Mouse (Mus musculus) embryo, embryonic 11.5 days (tissue): ENCODE measurements around the gene Sh2d1b2.
A peak's percentile ranks its signal among the peaks of the same experiment; 100 is the strongest.
"Not testable (repeated sequence)": the region's sequence is repeated elsewhere in the genome, so short reads cannot be mapped to it uniquely, and the experiment has no call there.

Source experiments
- DNase-seq: peaks from one replicate; pipeline ENCODE4 v3.0.0-alpha.2; 2012; ENCODE audit warnings: low read depth, low spot score

Gene Sh2d1b2

DNA sequence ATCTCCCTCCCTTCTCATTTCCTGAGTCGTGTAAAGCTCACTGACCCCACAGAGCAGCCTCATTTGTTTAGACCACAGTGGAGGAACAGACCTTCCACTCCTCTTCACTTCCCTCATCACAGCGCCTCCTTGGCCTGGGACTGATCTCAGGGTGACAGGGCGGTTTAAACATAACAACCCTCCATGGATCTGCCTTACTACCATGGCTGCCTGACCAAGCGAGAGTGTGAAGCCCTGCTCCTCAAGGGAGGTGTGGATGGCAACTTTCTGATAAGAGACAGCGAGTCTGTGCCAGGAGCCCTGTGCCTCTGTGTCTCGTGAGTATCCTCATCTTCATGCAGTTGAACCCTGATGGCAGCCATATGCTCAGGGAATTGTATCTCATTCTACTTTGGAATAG lies at the start of gene Sh2d1b2:
Gene Sh2d1b2 (plus strand): TSS at position 62 of the 400 bp plus-strand sequence.
- not testable (repeated sequence) for DNase-seq

DNA sequence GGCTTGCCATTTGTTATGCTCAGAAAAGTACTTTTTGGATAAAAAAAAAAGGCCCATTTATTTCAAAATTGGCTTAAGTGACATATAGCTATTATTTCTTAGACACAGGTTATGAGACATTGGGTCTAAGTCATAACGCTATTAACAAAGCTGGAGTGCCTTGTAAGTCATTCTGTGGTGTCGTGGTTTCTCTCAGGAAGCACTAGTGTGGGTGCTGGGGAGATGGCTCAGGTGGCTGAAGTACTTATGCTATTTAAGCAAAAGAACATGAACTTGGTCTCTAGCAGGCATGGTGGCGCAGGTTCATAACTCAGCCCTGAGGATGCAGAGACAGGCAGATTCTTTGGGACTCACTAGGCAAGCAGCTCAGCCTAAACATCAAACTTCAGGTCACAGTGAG lies 47.4 kb upstream of the Sh2d1b2 start:
- DNase-seq = no peak

DNA sequence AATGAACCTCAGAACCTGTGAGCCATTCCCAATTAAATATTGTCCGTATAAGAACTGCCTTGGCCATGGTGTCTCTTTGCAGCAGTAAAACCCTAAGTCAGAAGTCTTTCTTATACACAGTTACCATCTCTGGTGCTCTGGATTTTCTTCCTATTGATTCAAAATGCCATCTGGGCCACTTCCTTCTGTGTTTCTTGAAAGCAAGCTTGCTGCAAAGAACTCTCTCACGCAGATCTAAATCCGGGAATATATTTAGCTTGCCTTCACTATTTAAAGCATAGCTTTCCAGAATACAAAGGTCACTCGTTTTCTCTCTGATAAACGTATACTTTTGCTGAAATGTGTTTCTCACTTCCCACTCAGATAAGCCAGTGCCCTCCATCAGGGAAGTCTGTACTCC lies 46.0 kb upstream of the Sh2d1b2 start:
- DNase-seq = no peak

DNA sequence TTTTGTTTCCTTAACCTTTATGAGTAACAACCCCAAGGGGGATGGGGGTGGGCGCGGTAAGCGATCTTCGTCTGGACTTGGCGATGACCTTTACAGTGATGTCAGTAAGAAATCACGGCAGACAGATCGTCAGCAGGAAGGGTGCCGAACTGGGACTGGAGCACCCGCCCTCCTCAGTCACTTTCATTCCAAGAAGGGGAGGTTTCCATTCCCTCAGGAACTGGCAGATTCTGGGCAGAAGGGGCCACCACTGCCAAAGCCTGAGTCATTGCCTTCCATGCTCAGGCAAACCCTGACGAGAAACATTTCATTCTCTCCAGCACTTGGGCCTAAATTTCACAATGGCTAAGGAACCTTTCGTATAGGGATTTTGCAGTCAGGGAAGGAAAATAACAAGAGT lies 43.9 kb upstream of the Sh2d1b2 start:
- no peak for DNase-seq

DNA sequence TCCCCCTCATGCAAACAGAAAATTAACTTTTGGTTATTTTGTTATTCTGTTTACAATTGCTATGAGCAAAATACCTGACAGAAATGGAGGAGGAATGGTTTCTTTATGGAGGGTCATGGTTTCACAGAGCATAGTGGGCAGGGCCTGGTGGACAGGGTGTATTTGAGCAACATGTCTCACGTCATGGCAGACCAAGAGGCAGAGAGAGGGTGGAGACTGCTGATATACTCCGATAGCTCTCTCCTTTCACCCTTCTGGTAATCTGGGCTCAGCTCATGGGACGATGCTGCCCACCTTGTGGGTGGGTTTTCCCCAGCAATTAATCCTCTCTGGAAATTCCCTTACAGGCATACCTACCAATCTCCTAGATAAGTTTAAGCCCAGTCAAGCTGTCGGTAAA lies 42.3 kb upstream of the Sh2d1b2 start:
- no peak for DNase-seq

DNA sequence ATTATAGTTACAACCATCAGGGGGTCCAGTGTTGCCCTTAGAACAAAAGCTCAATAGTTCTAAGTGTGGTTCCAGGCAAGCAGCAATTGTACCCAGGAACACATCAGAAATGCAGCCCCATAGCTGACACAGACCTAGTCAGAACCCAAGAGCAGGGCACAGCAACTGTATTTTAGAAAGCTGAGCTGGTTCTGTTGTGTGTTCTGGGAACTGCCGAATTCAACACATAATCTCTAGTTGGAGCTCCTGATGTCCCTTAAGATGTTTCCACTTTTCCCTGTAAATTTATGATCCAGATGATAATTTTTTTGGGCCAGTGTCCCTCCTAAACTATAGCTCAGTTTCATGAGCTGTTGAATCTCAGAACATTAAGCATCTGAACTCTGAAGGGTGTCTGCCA lies 40.6 kb upstream of the Sh2d1b2 start:
- DNase-seq = no peak

DNA sequence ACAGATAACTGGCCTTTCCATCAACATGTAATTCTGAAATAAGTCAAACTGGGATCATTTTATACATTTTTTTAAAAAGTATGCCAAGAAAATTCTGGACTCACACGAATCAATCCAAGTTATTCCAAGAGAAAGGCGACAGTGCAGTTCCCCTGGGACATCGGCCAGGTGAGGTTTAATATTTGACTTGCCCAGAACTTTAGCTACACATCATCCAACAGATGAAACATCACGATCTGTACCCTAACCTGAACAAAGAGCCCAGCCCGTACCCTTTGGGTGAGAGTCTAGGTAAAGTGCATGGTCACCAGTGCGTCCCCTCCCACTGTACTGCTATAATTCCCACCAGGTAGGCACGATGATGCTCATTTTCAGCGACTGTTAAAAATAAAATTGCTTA lies 36.3 kb upstream of the Sh2d1b2 start:
- DNase-seq = no peak

DNA sequence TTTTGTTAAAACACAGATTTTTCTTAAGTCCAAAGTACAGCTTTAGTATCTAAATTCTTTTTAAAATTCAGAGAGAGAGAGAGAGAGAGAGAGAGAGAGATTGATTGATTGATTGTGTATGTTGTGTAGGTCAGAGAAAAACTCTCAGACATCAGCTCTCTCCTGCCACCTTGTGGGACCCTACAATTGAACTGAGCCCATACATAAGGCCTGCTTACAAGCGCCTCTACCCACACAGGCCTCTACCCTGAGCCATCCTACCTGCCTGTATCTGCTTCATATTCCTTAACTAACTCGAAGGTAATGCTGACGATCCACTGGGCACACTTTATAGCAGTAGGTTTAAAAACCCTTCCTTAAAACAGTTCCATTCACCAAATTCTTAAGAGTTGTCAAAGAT lies 32.2 kb upstream of the Sh2d1b2 start:
- no peak for DNase-seq

DNA sequence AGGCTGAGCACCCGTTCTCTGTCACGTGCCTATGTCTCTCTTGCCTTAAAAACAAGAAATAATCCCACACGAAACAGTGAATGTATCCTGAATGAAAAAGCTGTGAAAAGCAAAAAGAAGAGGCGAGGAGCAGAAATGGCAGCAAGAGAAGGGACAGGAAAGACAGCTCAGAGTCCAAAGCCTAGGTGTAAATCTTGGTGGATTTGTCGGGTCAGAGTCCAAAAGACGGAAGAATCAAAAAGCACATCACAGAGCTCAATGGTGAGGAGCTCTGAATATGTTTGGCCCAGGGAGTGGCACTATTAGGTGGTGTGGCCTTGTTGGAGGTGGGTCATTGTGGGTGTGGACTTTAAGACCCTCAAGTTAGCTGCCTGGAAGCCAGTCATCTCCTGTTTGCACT lies 26.2 kb upstream of the Sh2d1b2 start:
- DNase-seq = no peak

DNA sequence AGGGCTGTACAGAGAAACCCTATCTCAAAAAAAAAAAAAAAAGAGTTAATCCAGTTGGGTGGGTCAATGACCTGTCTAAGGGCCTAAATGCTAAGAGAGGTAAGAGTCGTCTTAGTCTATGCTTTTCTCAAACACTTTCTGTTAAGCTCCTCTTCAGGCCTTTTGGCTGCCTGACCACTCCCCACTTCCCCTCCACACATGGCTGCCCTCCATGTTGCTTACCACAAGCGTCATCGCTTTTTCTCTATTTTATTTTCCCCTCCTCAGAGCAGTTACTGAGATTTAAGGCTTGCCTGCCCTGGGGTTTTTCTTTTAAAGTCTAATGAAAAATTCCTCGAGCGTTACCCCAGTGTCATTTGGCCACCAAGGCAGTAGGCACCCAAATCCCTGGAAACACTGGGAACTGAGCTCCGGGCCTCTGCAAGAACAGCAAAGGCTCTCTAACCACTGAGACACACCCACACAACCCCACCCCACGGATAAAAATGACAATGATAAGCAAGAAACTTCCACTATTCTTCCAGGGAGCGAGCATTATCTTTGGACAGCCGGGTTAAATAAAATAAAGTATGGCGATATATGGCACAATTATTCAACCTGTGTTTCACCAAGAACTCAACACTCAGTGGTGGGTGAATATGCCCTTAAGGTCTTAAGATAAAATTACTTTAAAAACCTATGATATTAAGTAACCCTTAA lies 19.2 kb upstream of the Sh2d1b2 start:
- DNase-seq = no peak

DNA sequence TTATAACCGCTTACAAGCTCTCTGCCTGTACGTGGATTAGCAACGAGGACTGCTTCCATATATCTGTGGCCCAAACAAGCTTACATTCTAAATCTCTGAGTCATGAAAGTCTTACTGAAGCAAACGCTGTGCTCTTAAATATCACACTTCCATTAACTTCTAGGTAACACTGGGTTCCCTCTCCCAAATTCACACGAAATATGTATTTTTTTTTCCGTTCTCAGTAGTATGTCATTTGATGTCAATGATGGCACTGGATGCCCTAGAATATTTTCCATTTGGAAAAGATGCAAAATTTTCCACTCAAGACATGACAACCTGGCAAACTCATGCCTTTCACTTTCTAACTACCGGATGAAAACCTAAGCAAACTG lies 18.2 kb upstream of the Sh2d1b2 start:
- no peak for DNase-seq

DNA sequence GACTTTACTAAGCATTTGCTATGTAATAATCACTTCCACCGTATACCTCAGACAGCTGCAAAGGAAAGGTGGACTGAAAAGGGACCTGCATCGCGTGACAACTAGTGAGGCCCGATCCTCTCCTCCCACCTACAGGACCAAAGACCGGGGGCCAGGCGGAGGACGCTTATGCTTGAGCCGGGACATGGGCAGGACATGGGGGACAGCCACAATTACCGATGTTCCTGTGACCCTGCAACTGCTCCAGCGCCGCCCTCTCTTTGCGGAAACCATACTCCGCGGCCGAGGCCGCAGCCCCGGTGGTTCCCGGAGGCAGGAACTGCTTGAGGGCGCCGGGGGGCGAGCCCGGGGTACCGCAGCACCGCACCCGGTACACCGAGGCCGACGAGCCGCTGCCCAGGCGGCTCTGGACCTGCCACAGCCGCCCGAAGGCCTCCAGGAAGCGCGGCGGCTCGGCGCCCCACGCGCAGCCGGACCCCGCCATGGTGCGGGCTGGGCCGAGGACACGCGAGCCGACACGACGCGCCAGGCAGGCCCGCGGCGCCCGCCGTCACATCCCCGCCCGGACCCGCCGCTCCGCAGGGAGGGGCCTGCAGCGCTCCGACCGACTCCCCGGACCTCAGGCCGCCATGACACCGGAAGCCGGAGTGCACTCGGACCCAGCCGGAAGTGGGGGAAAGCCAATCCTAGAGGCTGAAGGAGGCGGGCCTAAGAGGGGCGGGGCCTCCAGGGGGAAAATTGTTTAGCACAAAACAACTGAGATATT lies 17.6 kb upstream of the Sh2d1b2 start, which contains the start of gene Uhmk1:
Gene Uhmk1 (minus strand): TSS at position 641 of the 766 bp plus-strand sequence.
- peak; percentile 63 for DNase-seq

DNA sequence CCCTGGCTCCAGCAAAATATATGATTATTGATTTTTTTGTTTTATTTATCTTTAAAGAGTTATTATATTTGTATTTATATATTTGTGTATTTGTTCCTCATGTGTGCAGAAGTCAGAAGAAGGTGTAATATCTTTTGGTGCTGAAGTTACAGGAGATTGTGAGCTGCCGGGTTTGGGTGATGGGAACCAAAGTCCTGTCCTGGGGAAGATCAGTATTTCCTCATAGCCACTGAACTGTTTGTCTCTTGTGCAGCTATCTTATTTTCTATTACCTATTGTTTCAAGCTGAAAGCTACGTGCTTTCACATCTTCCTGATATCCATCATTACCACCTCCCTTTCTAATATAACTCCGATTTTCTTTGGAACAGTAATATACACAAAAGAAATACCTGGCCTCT lies 17.0 kb upstream of the Sh2d1b2 start:
- no peak for DNase-seq

DNA sequence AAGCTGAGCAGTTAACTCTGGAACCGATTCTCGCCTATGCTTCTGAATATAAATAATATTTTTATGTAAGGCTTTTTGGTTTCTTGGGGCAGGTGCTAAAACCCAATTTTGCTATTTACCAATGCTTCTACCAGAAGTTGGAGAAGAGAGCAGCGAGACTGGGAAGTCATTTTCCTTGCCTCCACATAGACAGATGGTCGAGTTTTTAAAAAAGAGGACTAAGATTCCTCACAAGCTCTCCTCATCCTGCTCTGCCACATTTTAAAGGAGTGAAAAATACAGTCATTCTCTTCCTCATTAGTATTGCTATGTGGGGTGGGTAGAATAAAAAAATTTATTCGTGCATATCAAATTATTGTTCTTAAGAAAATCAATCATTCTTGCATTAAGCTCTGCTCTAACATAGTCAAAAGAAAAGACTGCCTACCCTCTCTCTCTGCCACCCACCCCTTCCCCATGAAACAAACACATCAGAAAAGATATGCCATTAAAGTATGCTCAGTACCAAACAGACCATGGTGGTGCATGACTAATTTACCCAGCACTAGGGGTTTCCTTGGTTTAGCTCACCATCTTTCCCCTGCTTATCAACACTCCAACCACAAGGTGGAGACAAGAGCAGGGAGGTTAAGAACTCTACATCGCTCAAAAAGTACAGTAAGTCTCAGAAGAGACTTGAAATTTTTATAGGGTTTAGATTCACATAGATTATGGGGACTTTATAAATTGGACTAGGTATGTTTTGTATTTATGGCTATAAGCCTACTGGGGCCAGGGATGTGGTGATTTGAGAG lies 14.3 kb upstream of the Sh2d1b2 start:
- DNase-seq = peak; percentile 14

DNA sequence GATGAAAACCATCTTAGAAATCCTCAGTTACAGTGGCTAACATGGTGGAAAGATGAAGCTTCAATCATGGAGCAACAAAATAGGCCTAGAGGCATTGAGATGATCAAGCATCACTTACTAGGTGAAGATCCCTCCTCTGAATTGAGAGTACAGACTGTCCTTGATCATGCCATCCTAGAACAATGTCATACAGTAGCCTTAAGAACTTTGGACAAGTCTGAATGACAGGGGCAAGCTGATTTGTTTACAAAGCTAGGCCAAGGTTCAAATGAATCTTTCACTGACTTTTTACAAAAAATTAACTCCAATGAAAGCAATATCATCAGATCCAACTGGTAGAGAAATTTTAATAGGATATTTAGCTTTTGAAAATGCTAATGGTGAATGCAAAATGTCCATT lies 12.2 kb upstream of the Sh2d1b2 start:
- DNase-seq = no peak

DNA sequence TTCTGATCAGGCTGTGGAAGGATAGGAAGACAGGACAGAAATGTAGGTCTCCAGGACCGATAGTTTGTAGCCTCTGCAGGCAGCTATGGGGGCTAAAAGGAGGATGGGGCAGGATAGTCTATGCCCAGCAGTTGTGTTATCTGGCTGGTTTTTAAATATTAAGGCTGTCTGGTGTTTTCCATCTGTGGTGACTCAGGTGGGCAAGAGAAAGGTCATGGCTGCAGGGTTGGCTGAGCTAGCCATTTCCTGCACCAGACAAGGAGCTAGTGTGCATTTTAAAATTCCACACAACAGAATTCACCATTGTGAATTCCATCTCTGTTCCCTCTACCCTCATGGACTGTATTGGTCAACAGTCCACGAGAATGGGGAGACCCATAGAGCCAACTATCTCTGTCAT lies 9.3 kb upstream of the Sh2d1b2 start:
- DNase-seq = no peak

DNA sequence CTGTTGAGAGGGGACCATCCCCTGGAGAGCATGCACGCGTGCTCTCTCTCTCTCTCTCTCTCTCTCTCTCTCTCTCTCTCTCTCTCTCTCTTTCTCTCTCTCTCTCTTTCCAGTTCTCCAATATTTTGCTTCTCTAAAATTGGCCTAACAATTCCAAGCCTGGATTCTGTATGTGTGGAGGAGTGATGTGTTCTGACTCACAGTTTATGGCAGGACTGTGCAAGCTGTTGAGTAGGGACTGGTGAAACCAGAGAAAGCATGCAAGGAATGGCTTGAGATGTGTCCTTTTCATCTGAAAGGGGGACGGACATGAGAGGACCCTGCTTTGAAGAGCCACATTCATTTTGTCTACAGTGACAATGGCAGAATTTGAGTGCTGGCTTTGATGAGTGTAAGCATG lies 12.5 kb downstream of the Sh2d1b2 start:
- DNase-seq = no peak

DNA sequence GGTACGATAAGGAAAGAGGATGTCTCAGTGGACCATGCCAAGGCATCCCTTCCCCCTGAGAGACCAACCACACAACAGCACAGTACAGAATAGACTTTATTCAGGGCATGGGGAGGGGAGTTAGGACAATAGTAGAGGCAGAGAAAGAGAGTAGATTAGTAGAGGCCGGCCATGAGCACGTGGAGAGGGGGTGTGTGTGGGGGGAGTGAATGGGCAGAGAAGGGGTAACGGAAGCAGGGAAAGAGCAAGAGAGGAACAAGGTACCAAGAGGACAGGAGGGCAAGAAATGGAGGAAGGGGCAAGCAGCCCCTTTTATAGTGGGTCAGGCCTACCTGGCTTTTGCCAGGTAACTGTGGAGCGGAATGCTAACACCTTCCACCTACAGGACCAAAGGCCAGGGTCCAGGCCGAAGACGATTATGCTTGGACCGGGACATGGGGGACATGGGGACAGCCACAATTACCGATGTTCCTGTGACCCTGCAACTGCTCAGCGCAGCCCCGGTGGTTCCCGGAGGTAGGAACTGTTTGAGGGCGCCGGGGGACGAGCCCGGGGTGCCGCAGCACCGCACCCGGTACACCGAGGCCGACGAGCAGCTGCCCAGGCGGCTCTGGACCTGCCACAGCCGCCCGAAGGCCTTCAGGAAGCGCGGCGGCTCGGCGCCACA lies 22.5 kb downstream of the Sh2d1b2 start:
- DNase-seq = no peak

DNA sequence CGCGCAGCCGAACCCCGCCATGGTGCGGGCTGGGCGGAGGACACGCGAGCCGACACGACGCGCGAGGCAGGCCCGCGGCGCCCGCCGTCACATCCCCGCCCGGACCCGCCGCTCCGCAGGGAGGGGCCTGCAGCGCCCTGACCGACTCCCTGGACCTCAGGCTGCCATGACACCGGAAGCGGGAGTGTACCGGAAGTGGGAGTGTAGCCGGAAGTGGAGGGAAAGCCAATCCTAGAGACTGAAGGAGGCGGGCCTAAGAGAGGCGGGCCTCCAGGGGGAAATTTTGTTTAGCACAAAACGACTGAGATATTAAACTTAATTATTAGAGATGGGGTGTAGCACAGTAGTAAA lies 23.0 kb downstream of the Sh2d1b2 start:
- DNase-seq = peak; percentile 56

DNA sequence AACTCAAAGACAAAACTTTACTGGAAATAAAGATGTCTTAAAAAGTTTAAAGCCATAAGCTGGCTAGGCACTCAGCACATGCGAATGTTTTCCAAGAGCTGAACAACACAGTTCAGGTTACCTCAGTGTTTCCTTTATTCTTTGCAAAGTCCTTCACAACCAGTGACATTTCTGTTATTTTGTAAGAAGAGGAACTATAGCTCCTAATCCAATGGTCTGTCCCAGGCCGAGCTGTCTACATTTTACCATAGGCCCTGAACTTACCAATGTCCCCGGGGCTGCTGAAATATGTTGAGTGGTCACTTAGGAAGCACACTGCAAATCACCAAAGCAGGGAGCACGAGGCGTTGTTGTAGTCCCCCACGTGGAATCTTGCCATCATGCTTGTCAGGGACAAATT lies 37.7 kb downstream of the Sh2d1b2 start:
- DNase-seq = no peak

DNA sequence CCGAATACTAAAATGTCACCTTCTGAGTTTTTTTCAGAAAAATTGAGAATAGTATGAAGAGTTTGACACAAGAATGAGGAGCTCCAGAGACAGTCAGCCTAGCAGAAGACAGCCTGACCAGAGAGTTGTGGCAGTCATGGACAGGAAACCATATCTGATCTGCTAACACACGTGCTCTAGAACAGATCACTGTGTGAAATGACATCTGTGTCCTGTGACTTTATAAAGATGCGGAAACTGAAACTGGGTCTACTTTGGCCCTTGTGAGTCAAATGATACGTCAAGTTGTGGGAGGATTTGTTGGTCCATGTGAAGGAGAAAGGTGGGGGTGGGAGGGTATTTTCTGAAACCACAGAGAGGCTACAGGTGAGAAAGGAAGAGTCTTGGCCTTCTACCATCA lies 38.1 kb downstream of the Sh2d1b2 start:
- DNase-seq = no peak

DNA sequence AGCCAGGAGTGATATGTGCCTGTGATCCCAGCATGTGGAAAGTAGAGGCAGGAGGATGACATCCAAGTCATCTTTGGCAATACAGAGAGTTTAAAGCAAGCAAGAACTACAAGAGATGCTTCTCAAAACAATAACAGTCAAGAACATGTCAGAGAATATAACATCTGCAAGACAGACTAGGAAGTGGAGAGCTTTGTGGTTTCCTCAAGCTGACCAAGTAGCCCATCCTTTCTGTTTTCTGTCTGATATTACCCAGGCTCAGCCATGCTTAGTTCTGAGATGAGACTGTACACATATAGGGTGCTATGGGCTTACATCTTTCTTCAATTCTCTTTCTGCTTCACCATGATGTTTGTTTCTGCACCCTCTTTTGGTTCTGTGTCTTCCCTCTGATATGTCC lies 40.7 kb downstream of the Sh2d1b2 start:
- no peak for DNase-seq
